Mouse (Mus musculus) liver, embryonic 14.5 days (tissue): Measurements from ENCODE around the gene Celf5. TPM values are rescaled to one million over a fixed set of nuclear protein-coding genes. Genes with fewer than 3 reads are reported as not detected.
A peak's percentile ranks its signal among the peaks of the same experiment; 100 is the strongest.

Source experiments
- ATAC-seq: fragments of 200-750 bp; cut with Nextera tagmentation; 2 replicates; pipeline ENCODE4 v1.8.0; 2017; ENCODE audit warnings: moderate number of reproducible peaks, mild to moderate bottlenecking, moderate library complexity; ENCODE audit not compliant: insufficient read depth
- DNase-seq, 3 experiments: peaks; one replicate each; pipeline ENCODE4 v3.0.0-alpha.2; 2012 to 2013; ENCODE audit warnings: low read depth in 3 of 3, low spot score in 3 of 3
- H3K27ac ChIP-seq: fragments of 300-500 bp; sonication (generic); 2 replicates; pipeline ENCODE4 v1.5.1; 2014; ENCODE audit warnings: moderate library complexity, mild to moderate bottlenecking, control low read depth, inconsistent platforms
- H3K27me3 ChIP-seq: fragments of 300-500 bp; sonication (generic); 2 replicates; pipeline ENCODE4 v1.6.1; 2014; ENCODE audit warnings: mild to moderate bottlenecking, low read length, moderate library complexity; ENCODE audit not compliant: control insufficient read depth, insufficient read depth
- H3K36me3 ChIP-seq: fragments of 300-500 bp; sonication (generic); replicated peaks from 2 replicates; pipeline ENCODE4 v1.6.1; 2014; ENCODE audit warnings: low read depth; ENCODE audit not compliant: control insufficient read depth, insufficient read depth
- H3K4me1 ChIP-seq, 2 experiments: fragments of 200-500 bp in 1 of 2; fragments of 300-500 bp in 1 of 2; sonication (generic) in 1 of 2; replicated peaks; 2 replicates each; pipeline ENCODE4 v1.6.1; 2012 to 2014; ENCODE audit warnings: antibody characterized with exemption in 1 of 2, inconsistent platforms in 1 of 2, low read length in 1 of 2; ENCODE audit not compliant: control insufficient read depth in 2 of 2, insufficient read depth in 2 of 2
- H3K4me2 ChIP-seq: fragments of 300-500 bp; sonication (generic); 2 replicates; pipeline ENCODE4 v1.6.1; 2014; ENCODE audit warnings: low read depth, mild to moderate bottlenecking, control low read depth, moderate library complexity
- H3K4me3 ChIP-seq, 2 experiments: fragments of 200-500 bp in 1 of 2; fragments of 300-500 bp in 1 of 2; sonication (generic) in 1 of 2; 2 replicates each; pipeline ENCODE4 v1.5.1; 2012 to 2014; ENCODE audit warnings: low read depth in 2 of 2, low read length in 2 of 2, mild to moderate bottlenecking in 2 of 2, control low read depth in 1 of 2, inconsistent platforms in 1 of 2, moderate library complexity in 1 of 2; ENCODE audit not compliant: insufficient read depth in 1 of 2
- H3K9ac ChIP-seq: fragments of 300-500 bp; sonication (generic); replicated peaks from 2 replicates; pipeline ENCODE4 v1.6.1; 2014; ENCODE audit warnings: mild to moderate bottlenecking, control low read depth, moderate library complexity
- H3K9me3 ChIP-seq: fragments of 300-500 bp; sonication (generic); 2 replicates; pipeline ENCODE4 v1.6.1; 2016; ENCODE audit warnings: low read length, mixed read lengths; ENCODE audit not compliant: control insufficient read depth
- CTCF ChIP-seq: IDR thresholded peaks from 2 replicates; pipeline ENCODE4 v1.5.1; 2016; ENCODE audit warnings: antibody characterized with exemption, low read depth, control low read depth
- EP300 ChIP-seq: IDR thresholded peaks from 2 replicates; pipeline ENCODE4 v1.6.1; 2016; ENCODE audit warnings: antibody characterized with exemption, low read depth
- WGBS: fragments of 180-500 bp; shearing (Covaris S2); extraction: QIAGEN DNeasy Blood & Tissue Kit; methylation state at CpG from one replicate; pipeline ENCODE4 v1.1.7; 2014; ENCODE audit not compliant: insufficient replicate concordance; 5-methylcytosine and 5-hydroxymethylcytosine counted together
- polyA plus RNA-seq, 2 experiments: library from polyadenylated mRNA; depleted of rRNA in 1 of 2; stranded (reverse) in 1 of 2; unstranded in 1 of 2; fragments of >200 nt; fragmentation: Nextera tagmentation in 1 of 2; extraction: Ambion mirVana in 1 of 2; gene quantifications; 2 replicates each; pipeline versions ENCODE4 v1.2.1 to v1.2.3; 2012 to 2014

Celf5 gene
- polyA plus RNA-seq, 2 experiments, result 0.02 TPM; not detected in 1

- 0 out of 4 replicates have a peak, but pooled peaks cover 0 to 5% of the 10 kb centered on the region in 2 experiments for H3K4me1 ChIP-seq
- H3K27me3 ChIP-seq, result peaks cover 13% of the 10 kb centered on the region
- H3K36me3 ChIP-seq, result no peaks in the 10 kb centered on the region
- H3K27ac ChIP-seq, result no peak overlapping the region
- no peak overlapping the region for H3K4me3 ChIP-seq
- WGBS, result 83% methylated on average over 40 of the region's 40 CpGs
- no peak overlapping the region for H3K9ac ChIP-seq
- no peaks in the 10 kb centered on the region for H3K9me3 ChIP-seq
- ATAC-seq (no peak), DNase-seq (no peak)
- no peak overlapping the region for H3K4me2 ChIP-seq
- TF ChIP-seq CTCF (no peak), EP300 (no peak)
These were observed 62.2 kb downstream of the Celf5 start for GRCm38 (mm10) chr10:81420191-81420767.

GRCm38 (mm10) chr10:81419111-81419928 is 63.2 kb downstream of the Celf5 start:
- Histone ChIP-seq H3K9me3 (no peaks in the 10 kb centered on the region), H3K4me2 (no peak overlapping the region), H3K4me3 (no peak overlapping the region), H3K9ac (no peak overlapping the region), H3K36me3 (no peaks in the 10 kb centered on the region), H3K4me1 (peaks cover 1 to 3% of the 10 kb centered on the region in 2 experiments; a peak in 1 of 4 replicates), H3K27ac (no peak overlapping the region), H3K27me3 (peaks cover 3% of the 10 kb centered on the region; the same call in 1 of the 2 replicates)
- no peak for TF ChIP-seq EP300
- TF ChIP-seq CTCF, result no peak
- ATAC-seq (no peak), DNase-seq (no peak)
- WGBS, result 71% methylated on average over 10 of the region's 10 CpGs

GRCm38 (mm10) chr10:81418216-81419070 is 64.1 kb downstream of the Celf5 start:
- Histone ChIP-seq H3K36me3 (no peaks in the 10 kb centered on the region), H3K27ac (no peak overlapping the region), H3K27me3 (no peaks in the 10 kb centered on the region), H3K4me3 (no peak overlapping the region), H3K9me3 (no peaks in the 10 kb centered on the region), H3K4me2 (no peak overlapping the region), H3K4me1 (peaks cover 2 to 5% of the 10 kb centered on the region in 2 experiments; a peak in 1 of 4 replicates), H3K9ac (no peak overlapping the region)
- 46% methylated on average over 11 of the region's 11 CpGs for WGBS
- ATAC-seq (no peak), DNase-seq (no peak)
- TF ChIP-seq EP300, result no peak
- TF ChIP-seq CTCF, result no peak

- H3K4me3 ChIP-seq, result peak overlapping the region in 1 of 2 experiments; percentile 33; a peak in 1 of 4 replicates
- DNase-seq (no peak), ATAC-seq (no peak)
- H3K9ac ChIP-seq, result no peak overlapping the region
- H3K9me3 ChIP-seq, result no peaks in the 10 kb centered on the region
- H3K27ac ChIP-seq, result no peak overlapping the region
- no peaks in the 10 kb centered on the region for H3K27me3 ChIP-seq
- H3K36me3 ChIP-seq, result no peaks in the 10 kb centered on the region
- 43% methylated on average over 12 of the region's 12 CpGs for WGBS
- H3K4me1 ChIP-seq, result peaks cover 2 to 8% of the 10 kb centered on the region in 2 experiments; a peak in 2 of 4 replicates
- TF ChIP-seq EP300, result no peak
- no peak for TF ChIP-seq CTCF
- H3K4me2 ChIP-seq, result peak overlapping the region; percentile 56
These were observed 65.0 kb downstream of the Celf5 start for GRCm38 (mm10) chr10:81417227-81418215.
